Mouse (Mus musculus): Measurements from ENCODE around the gene Plcl2.

DNA sequence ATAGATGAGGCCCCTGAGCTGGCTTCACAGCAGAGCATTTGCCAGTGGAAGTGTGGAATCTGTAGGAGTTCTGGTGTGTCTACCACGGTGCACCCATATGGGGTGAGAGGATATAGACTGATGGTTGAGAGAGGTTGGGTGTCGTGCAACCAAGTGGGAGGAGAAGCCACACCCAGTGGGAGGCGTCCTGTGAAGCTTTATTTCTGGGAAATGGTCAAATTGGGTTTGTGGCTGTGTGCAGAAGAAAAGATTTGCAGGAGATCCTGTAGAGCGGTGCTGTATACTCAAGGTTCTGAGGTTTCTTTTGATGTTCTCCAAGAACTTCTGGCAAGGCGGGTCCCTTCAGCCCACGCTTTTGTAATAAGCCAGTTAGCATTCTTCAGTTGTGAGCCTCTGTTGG, 15.8 kb downstream of the Plcl2 start:
- TF ChIP-seq CTCF (IDR thresholded peaks at IDR 0.05), result no peak
- no peak for TF ChIP-seq EP300 (IDR thresholded peaks at IDR 0.05)
